Mouse (Mus musculus) layer of hippocampus, adult 8-10 months (tissue): ENCODE data around the gene Ncln. TPM values are rescaled to one million over a fixed set of nuclear protein-coding genes. Genes with fewer than 3 reads are reported as not detected.

Experiments used
- DNase-seq, 2 experiments: peaks; one replicate each; pipeline ENCODE4 v3.0.0; 2022; ENCODE audit warnings: low spot score in 2 of 2
- total RNA-seq, 4 experiments: library from RNA; stranded (reverse); gene quantifications; 2 replicates each; pipeline ENCODE4 v1.2.4; 2022

The Ncln gene
- total RNA-seq, 4 experiments from 2014 or later: 74.1 to 88.0 (median 82.8) TPM

- DNase-seq: no peak
These were observed 3.5 kb downstream of the Ncln start for GRCm38 (mm10) chr10:81492606-81493240.

DNA sequence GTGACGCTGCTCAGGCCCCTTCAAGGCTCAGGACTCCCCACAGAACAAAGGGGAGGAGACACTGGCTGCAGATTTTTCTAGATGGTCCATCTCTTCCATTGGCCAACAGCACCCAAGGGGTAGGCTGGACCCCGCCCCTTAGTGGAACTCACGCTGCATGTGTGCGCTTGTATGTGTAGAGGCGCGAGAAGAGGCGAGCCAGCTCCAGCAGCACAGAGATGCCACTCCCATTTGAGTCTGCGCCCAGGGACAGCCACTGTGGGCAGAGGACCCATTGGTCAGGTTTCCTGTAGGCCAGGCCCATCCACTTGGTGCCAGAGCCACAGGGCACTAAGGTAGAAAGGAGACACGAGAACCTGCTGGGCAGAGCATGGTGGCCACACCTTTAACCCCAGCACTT is 5.2 kb downstream of the Ncln start:
- no peak for DNase-seq

DNA sequence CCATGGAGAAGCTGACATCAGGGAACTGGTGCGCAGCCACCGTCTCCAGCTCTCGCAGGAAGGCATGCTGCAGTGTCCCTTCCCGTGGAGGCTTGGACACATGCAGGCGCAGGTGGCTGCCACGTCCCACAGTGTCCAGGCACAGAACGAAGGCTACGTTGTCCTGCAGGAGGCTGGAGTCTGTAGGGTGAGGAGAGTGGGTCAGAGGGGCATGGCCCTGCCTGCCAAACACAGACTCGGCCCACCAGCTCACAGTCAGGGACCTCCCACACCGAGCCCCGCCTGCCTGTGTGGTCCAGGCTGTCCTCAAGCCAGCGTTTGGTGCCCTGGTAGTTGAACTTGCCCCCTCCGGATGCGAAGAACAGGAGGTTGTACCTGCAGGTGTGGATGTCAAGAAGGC is 6.3 kb downstream of the Ncln start:
- DNase-seq: peak in 1 of 2 experiments; percentile 5

DNA sequence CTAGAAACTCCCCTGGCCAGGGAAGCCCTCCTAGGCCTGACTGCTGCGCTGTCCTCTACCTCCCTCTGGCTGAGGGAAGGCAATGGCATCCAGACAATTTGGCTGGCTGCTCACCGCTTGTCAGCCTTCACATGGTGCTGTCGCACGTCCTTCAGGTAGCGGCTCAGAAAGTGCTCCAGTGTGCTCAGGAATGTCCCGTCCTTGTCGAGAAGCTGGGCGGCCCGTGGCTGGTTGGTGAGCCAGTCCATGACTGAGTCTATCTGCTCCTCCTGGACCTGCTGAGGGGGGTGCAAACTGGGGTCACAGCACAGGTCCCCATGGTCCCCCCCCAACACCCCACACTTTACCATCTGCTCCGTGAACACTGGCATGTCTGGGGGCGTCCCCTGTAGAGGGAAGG is 8.1 kb downstream of the Ncln start:
- DNase-seq: no peak

DNA sequence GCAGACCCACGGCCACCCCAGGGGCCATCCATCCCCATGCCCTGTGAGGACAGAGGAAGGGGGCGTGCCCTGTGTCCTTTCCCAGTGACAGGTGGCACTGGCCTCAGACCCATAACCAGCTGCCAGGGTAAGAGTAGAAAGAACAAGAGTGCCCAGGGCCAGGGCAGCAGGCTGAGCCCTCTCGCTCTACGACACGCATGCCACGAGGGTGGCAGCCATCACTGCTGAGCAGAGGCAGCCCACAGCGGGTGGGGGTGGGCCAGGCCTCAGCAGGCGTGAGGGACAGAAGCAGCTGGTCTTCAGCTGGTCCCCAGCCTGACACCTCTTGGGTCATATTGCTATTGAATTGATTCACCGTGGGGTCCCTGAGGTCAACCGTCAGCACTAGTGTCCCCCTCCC is 9.7 kb downstream of the Ncln start:
- DNase-seq: no peak

DNA sequence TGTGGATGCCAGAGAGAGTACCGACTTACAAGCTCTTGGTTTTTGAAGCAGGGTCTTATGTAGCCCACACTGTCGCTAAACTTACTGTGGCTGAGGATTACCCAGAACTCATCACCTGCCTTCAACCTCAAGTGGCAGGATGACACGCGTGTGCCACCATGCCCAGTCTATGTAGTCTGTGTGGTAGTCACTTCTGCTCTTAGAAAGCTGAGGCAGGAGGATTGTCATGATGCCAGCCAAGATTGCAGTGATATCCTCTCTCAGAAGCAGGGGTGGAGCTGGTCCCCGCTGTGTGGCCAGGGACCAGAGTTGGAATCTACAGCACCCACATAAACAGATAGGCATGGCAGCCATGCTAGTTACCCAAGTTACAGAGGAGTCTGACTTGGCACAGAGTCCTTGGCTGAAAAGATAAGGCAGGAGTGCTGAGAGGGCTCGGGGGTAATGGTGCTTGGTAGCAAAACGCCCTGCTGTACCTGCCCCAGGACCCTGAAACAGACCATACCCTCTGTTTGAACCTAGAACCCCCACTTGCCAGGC is 10.6 kb downstream of the Ncln start:
- no peak for DNase-seq

DNA sequence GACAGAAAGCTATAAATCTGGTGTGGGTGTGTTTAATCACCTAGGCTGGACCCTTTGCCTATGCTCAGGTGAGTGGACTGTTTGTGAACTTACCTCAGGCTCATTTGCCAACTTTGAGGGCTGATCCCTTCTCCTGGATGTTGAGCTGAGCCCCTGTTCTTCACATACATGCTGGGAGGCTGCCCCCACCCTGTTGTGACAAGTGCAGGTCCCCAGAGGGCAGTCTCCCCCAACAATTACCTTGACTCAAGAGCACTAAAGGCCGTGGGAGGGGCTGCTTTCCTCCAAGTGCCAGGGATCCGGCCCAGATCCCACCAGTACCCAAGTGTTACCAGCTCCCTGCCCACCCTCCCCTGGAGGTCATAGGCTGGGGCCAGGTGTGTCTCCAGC is 11.1 kb downstream of the Ncln start:
- DNase-seq: no peak

DNA sequence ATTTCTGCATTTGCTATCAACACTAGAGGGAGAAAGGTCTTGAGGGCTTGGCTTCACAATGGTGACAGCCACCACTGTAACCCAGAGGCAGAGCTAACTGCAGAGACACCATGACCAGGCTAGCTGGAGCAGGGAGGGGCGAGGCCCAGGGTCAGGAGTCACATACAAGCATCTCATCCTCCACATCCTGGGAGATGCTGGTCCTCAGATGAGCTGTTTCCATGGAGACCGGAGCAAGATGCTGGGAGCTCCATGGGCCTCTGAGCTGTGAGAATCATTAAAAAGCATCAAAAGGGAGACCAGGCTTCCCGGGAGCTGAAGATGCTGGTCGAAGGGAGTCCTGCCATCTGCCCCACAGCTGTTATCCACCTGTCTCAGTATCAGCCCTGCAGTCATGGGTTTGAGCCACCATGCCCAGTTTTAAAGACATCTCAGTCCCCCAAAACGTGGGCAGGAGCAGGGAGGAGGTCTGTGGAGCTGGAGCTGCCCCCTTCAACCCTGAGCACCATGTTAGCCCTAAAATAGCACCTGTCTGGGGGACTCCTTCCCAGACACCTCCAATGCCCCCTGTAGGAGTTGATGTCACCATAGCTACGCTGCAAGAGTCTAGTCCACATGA is 11.6 kb downstream of the Ncln start:
- peak in 1 of 2 experiments; percentile 63 for DNase-seq

- peak in 1 of 2 experiments; percentile 56 for DNase-seq
These were observed 12.2 kb downstream of the Ncln start for GRCm38 (mm10) chr10:81483983-81484382.

- DNase-seq: peak in 1 of 2 experiments; percentile 64
These were observed 13.7 kb downstream of the Ncln start, which contains the start of gene Celf5 for GRCm38 (mm10) chr10:81482533-81482889. Gene Celf5 (minus strand): TSS chr10:81482709.

GRCm38 (mm10) chr10:81481605-81482532 is 14.3 kb downstream of the Ncln start:
- DNase-seq: no peak

- no peak for DNase-seq
These were observed 21.7 kb downstream of the Ncln start for GRCm38 (mm10) chr10:81474461-81474860.

DNA sequence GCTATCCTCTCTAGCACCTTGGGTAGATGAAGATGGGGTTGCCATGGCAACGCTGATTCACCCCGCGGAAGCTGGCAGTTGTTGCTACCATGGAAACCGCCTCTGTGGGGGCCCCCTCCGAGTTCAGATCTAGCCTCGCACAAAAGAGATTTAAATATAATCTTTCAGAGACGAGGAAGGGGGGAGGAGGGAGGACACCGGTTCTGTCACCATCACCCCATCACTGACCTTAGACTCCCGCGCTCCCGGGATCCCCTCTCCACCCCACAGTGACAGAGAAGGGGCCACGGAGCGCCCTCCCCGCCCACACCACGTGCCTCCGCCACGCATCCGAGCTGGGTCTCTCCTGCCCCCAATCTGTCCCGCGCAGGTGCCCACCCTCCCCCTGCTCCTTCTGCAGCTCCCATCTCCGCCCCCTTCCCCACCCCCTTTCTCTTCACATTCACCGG is 23.2 kb downstream of the Ncln start:
- DNase-seq: peak; percentile 89 to 91

- no peak for DNase-seq
These were observed 23.7 kb downstream of the Ncln start for GRCm38 (mm10) chr10:81472403-81473002.

DNA sequence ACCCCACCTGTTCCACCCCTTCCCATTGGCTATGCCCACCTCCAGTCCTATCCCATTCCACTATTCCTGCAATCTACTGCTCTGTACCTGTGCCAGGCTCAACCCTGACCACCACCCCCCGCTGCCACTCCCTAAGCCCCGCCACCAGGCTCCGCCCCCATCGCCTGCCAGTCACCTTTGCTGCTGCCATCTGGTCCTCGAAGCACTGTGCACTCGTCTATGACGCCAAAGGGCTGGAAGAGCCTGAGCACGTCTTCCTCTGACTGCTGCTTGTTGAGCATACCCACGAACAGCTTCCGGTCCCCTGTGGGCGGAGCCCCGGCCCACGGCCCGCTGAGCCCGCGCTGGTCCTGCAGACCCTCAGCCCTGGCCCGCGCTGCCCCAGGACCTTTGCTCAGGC is 25.7 kb downstream of the Ncln start:
- DNase-seq: no peak

GRCm38 (mm10) chr10:81469253-81469652 is 26.9 kb downstream of the Ncln start:
- DNase-seq: peak in 1 of 2 experiments; percentile 51

DNA sequence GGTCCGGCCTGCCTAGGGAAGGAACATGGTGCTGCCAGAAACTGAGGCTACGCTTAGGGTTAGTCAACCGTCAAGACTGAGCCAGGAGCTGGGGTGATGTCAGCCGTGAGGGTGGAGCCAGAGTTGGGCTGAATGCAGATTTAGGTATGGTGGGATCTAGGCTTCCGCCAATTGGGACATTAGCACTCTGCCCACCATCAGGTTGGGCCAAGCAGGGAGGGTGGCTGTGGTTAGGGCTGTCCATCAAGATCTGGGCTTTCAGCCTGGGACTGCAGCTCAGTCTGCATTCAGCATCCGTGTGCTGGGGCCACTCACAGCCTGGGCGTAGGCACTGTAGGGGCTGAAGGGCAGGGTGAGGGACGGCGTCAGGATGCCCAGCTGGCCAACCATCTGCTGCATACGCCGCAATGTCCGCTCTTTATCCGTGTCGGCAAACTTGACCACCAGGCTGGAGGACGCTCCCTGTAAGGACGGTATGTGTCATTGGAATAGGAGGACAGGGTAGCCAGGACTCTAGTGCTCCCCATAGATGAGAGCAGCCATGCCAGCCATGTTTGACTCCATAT is 28.4 kb downstream of the Ncln start:
- no peak for DNase-seq

DNA sequence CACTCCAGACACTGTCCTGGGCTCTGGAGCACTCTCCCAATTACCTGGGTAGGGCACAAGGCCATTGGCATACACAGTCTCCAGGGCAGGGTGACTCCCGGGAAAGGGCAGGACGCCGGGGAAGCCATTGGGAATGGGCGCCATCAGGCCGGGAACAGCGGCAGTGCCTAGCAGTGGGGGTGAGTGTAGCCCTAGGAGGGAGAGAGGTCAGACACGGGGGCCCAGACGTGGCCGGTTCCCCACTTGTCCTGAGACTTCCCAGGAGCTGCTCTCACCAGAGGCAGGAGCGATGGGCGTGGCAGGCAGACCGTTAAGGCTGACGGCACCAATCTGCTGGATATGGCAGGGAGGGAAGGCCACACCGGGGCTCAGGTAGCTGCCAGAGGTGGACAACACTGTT is 29.3 kb downstream of the Ncln start:
- DNase-seq: no peak

GRCm38 (mm10) chr10:81466066-81466465 is 30.1 kb downstream of the Ncln start:
- no peak for DNase-seq

DNA sequence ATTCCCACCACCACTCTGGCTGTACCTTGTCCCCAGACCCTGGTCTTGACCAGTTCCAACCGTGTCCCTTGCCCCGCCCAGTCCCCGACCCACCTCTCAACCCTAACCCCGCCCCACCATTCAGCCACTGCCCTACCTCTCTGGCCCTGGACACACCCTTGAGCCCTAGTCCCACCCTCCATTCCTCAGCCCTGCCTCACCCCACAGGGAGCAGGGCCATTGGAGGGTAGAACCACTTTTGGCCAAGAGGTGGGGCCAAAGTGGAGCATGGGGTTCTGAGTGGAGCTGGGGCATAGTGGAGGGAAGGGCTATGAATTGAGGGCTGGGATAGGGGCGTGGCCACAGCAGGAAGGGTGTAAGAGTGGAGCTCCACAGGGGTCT is 30.9 kb downstream of the Ncln start:
- no peak for DNase-seq
